Mouse (Mus musculus) lung, embryonic 14.5 days (tissue): ENCODE results near the gene Eif2s2. TPM values are rescaled to one million over a fixed set of nuclear protein-coding genes. Genes with fewer than 3 reads are reported as not detected.

Experiments used
- ATAC-seq: fragments of 200-750 bp; cut with Nextera tagmentation; 2 replicates; pipeline ENCODE4 v1.8.0; 2017; ENCODE audit warnings: mild to moderate bottlenecking, moderate TSS enrichment, moderate library complexity; ENCODE audit not compliant: insufficient read depth
- DNase-seq: peaks from one replicate; pipeline ENCODE4 v3.0.0-alpha.2; 2015
- H3K27ac ChIP-seq: fragments of 300-500 bp; sonication (generic); 2 replicates; pipeline ENCODE4 v1.5.1; 2014; ENCODE audit warnings: low read depth, mild to moderate bottlenecking, moderate library complexity
- H3K27me3 ChIP-seq: fragments of 300-500 bp; sonication (generic); 2 replicates; pipeline ENCODE4 v1.6.1; 2014; ENCODE audit warnings: low read length, control low read depth; ENCODE audit not compliant: insufficient read depth
- H3K36me3 ChIP-seq: fragments of 300-500 bp; sonication (generic); 2 replicates; pipeline ENCODE4 v1.6.1; 2014; ENCODE audit warnings: control low read depth; ENCODE audit not compliant: insufficient read depth
- H3K4me1 ChIP-seq: fragments of 300-500 bp; sonication (generic); 2 replicates; pipeline ENCODE4 v1.6.1; 2014; ENCODE audit warnings: antibody characterized with exemption, control low read depth; ENCODE audit not compliant: insufficient read depth
- H3K4me2 ChIP-seq: fragments of 300-500 bp; sonication (generic); 2 replicates; pipeline ENCODE4 v1.6.1; 2014; ENCODE audit warnings: mild to moderate bottlenecking
- H3K4me3 ChIP-seq: fragments of 300-500 bp; sonication (generic); 2 replicates; pipeline ENCODE4 v1.5.1; 2014; ENCODE audit warnings: low read depth, low read length
- H3K9ac ChIP-seq: fragments of 300-500 bp; sonication (generic); 2 replicates; pipeline ENCODE4 v1.6.1; 2014
- H3K9me3 ChIP-seq: fragments of 300-500 bp; sonication (generic); 2 replicates; pipeline ENCODE4 v1.6.1; 2016; ENCODE audit warnings: low read depth, low read length, control low read depth
- CTCF ChIP-seq: IDR thresholded peaks from 2 replicates; pipeline ENCODE4 v1.5.1; 2016; ENCODE audit warnings: antibody characterized with exemption, low read depth
- WGBS: fragments of 180-500 bp; shearing (Covaris S2); extraction: QIAGEN DNeasy Blood & Tissue Kit; methylation state at CpG from one replicate; pipeline ENCODE4 v1.1.7; 2014; 5-methylcytosine and 5-hydroxymethylcytosine counted together
- polyA plus RNA-seq: library from polyadenylated mRNA; unstranded; fragments of >200 nt; fragmentation: Nextera tagmentation; extraction: Ambion mirVana; gene quantifications from 2 replicates; pipeline ENCODE4 v1.2.1, GENCODE M21; 2014

Eif2s2 gene
- polyA plus RNA-seq, 1 experiment from 2014 or later, result 99.7 TPM

GRCm38 (mm10) chr2:154893548-154893947 is 813 bp upstream of the Eif2s2 start:
- ATAC-seq (no peak), DNase-seq (no peak)
- 57% methylated on average over 4 of the region's 4 CpGs for WGBS
- no peak overlapping the region for H3K27ac ChIP-seq
- peak overlapping the region; percentile 93; the same call in 1 of the 2 replicates for H3K4me3 ChIP-seq
- no peaks in the 10 kb centered on the region; the same call in 1 of the 2 replicates for H3K4me1 ChIP-seq
- no peak overlapping the region for H3K9ac ChIP-seq
- H3K9me3 ChIP-seq, result no peaks in the 10 kb centered on the region
- H3K4me2 ChIP-seq, result peak overlapping the region; percentile 66
- TF ChIP-seq CTCF, result no peak
- no peaks in the 10 kb centered on the region for H3K27me3 ChIP-seq
- 0 out of 2 replicates have a peak, but pooled peaks cover 4% of the 10 kb centered on the region for H3K36me3 ChIP-seq

DNA sequence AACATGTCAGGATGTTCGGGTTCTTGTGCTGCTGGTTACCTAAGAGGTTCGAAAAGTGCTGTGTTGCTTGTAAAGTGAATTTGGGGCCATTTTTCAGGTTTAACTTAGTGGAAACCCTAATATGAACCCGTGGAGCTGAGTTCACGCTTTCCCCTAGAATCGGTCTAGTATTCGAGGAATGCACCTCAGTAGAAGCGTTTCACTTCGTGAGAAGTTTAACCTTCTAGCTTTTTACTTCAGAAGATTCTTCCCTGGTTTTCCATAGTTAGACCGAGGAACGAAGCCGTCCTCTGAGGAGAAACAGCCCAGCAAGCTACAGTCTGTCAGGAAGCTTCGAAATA is 280 bp upstream of the Eif2s2 start:
- no peak for ATAC-seq
- no peak overlapping the region for H3K27ac ChIP-seq
- no peak for DNase-seq
- 6% methylated on average over 12 of the region's 12 CpGs for WGBS
- H3K9me3 ChIP-seq, result no peaks in the 10 kb centered on the region
- no peaks in the 10 kb centered on the region for H3K27me3 ChIP-seq
- peak overlapping the region; percentile 93 for H3K4me3 ChIP-seq
- peak overlapping the region; percentile 92; the same call in 1 of the 2 replicates for H3K9ac ChIP-seq
- H3K4me2 ChIP-seq, result peak overlapping the region; percentile 66
- peaks cover 6% of the 10 kb centered on the region for H3K36me3 ChIP-seq
- H3K4me1 ChIP-seq, result no peaks in the 10 kb centered on the region; the same call in 1 of the 2 replicates
- no peak for TF ChIP-seq CTCF

- peak overlapping the region; percentile 85; the same call in 1 of the 2 replicates for H3K27ac ChIP-seq
- WGBS, result 6% methylated on average over 2 of the region's 2 CpGs
- ATAC-seq (no peak), DNase-seq (peak; percentile 19)
- no peaks in the 10 kb centered on the region for H3K9me3 ChIP-seq
- peak overlapping the region; percentile 86 for H3K4me2 ChIP-seq
- H3K4me1 ChIP-seq, result no peaks in the 10 kb centered on the region; the same call in 1 of the 2 replicates
- H3K36me3 ChIP-seq, result peaks cover 17% of the 10 kb centered on the region
- H3K27me3 ChIP-seq, result no peaks in the 10 kb centered on the region
- peak overlapping the region; percentile 93 for H3K4me3 ChIP-seq
- no peak for TF ChIP-seq CTCF
- H3K9ac ChIP-seq, result peak overlapping the region; percentile 92
These were observed 1.1 kb downstream of the Eif2s2 start for GRCm38 (mm10) chr2:154891585-154891984.

- TF ChIP-seq CTCF, result no peak
- no peaks in the 10 kb centered on the region for H3K9me3 ChIP-seq
- H3K4me2 ChIP-seq, result no peak overlapping the region
- no peak for ATAC-seq
- no peak overlapping the region for H3K9ac ChIP-seq
- DNase-seq, result no peak
- peaks cover 73% of the 10 kb centered on the region for H3K36me3 ChIP-seq
- H3K4me3 ChIP-seq, result no peak overlapping the region
- WGBS, result 49% methylated on average over 2 of the region's 2 CpGs
- H3K27me3 ChIP-seq, result no peaks in the 10 kb centered on the region
- H3K4me1 ChIP-seq, result no peaks in the 10 kb centered on the region
- no peak overlapping the region for H3K27ac ChIP-seq
These were observed 16.1 kb downstream of the Eif2s2 start for GRCm38 (mm10) chr2:154876621-154877020.

- H3K4me1 ChIP-seq, result no peaks in the 10 kb centered on the region
- H3K9me3 ChIP-seq, result no peaks in the 10 kb centered on the region
- H3K27ac ChIP-seq, result no peak overlapping the region
- H3K36me3 ChIP-seq, result peaks cover 85% of the 10 kb centered on the region
- no peaks in the 10 kb centered on the region for H3K27me3 ChIP-seq
- no peak overlapping the region for H3K4me2 ChIP-seq
- H3K9ac ChIP-seq, result no peak overlapping the region
- no peak overlapping the region for H3K4me3 ChIP-seq
- ATAC-seq, result no peak
- TF ChIP-seq CTCF, result no peak
- no peak for DNase-seq
These were observed 22.6 kb downstream of the Eif2s2 start for GRCm38 (mm10) chr2:154869954-154870641.

- WGBS, result 93% methylated on average over 1 of the region's 1 CpGs
- no peak overlapping the region for H3K9ac ChIP-seq
- no peak overlapping the region for H3K4me3 ChIP-seq
- no peaks in the 10 kb centered on the region for H3K4me1 ChIP-seq
- DNase-seq (no peak), ATAC-seq (no peak)
- H3K36me3 ChIP-seq, result peaks cover 90% of the 10 kb centered on the region
- no peak overlapping the region for H3K4me2 ChIP-seq
- H3K27me3 ChIP-seq, result no peaks in the 10 kb centered on the region
- no peak for TF ChIP-seq CTCF
- H3K27ac ChIP-seq, result no peak overlapping the region
- H3K9me3 ChIP-seq, result no peaks in the 10 kb centered on the region
These were observed 24.6 kb downstream of the Eif2s2 start for GRCm38 (mm10) chr2:154868106-154868505.

DNA sequence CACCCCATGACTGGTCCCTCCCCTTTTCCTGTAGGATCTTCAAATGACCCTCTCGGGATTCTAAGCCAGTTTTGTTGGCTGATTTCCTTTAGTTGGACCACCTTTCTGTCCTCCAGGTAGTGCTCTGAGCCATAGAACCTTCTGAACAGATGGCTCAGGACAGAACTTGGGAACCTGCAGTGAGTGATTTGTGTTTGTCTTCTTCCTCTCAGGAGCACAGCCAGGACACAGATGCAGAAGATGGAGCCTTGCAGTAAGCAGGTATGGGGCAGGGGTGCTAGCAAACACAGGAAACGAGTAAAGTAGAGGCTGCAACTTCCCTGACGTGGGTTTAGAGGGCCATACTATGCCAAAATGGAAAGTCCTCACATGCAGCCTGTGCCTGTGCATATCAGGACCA is 27.0 kb downstream of the Eif2s2 start:
- TF ChIP-seq CTCF, result no peak
- Histone ChIP-seq H3K27me3 (no peaks in the 10 kb centered on the region), H3K4me2 (no peak overlapping the region), H3K4me1 (no peaks in the 10 kb centered on the region), H3K9ac (no peak overlapping the region), H3K9me3 (no peaks in the 10 kb centered on the region), H3K36me3 (peaks cover 94% of the 10 kb centered on the region), H3K27ac (no peak overlapping the region), H3K4me3 (no peak overlapping the region)
- DNase-seq, result no peak
- no peak for ATAC-seq
- WGBS, result 68% methylated on average over 3 of the region's 3 CpGs
